Mouse (Mus musculus) G1E (cell line): ENCODE results near the gene Tspan33.

Experiments used
- CTCF ChIP-seq: IDR thresholded peaks from 2 replicates; pipeline ENCODE4 v1.5.1; 2012; ENCODE audit warnings: low read depth, low read length, inconsistent platforms, mixed read lengths
- TAL1 ChIP-seq: conservative IDR thresholded peaks from 2 replicates; pipeline ENCODE4 v1.6.1; 2012; ENCODE audit warnings: low read depth, low read length, inconsistent platforms, mixed read lengths

DNA sequence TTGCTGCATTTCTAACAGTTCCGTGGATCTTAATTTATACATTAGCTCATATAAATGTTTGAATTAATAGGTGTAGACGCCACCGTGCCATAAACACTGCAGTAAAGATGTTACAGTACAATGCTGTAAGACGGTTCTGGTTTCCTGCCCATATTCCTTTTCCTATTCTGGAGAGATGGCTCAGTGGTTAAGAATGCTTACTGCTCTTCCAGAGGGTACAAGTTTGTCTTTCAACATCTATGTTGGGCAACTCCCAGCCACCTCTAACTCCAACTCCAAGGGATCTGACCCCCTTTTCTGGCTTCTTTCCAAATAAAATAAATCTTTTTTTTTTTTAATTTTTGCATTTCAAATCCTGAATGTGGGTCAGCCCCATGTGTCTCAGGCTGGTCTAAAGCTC is 9.3 kb upstream of the Tspan33 start:
- no peak for TF ChIP-seq TAL1
- TF ChIP-seq CTCF: no peak
